Mouse (Mus musculus) neutrophil, adult 5-6 weeks (primary cell): ENCODE measurements around the gene Tmem126b. TPM values are rescaled to one million over a fixed set of nuclear protein-coding genes. Genes with fewer than 3 reads are reported as not detected.

Experiments
- ATAC-seq: fragments of 151-379, 151-347 bp; 2 replicates; pipeline ENCODE4 v1.8.0; 2017; ENCODE audit warnings: mild to moderate bottlenecking, moderate TSS enrichment; ENCODE audit not compliant: insufficient number of reproducible peaks, poor library complexity, low FRiP score, severe bottlenecking; ENCODE audit errors: extremely low read depth
- total RNA-seq: library from RNA; stranded (forward); fragments of 200-1000 nt; gene quantifications from 2 replicates; pipeline ENCODE4 v1.2.3, GENCODE M21; 2017

Tmem126b gene
- total RNA-seq, 1 experiment from 2014 or later: 16.3 TPM

DNA sequence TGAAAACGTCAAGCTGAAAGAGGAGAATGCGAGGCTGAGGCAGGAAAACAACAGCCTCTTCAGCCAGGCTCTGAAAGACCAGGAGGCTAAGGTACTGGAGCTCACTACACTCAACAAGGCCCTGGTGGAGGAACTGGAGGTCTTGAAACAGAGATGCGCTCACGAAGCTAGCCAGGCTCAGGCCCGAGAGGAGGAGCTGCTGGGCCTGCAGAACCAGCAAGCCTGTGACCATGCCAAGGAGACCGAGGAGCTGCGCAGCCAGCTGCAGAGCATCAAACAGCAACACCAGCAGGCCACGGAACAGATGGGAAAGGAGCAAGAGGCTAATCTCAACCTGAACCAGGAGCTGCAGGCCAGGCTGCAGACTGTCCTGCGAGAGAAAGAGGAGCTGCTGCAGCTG lies 48.8 kb downstream of the Tmem126b start:
- ATAC-seq: no peak

DNA sequence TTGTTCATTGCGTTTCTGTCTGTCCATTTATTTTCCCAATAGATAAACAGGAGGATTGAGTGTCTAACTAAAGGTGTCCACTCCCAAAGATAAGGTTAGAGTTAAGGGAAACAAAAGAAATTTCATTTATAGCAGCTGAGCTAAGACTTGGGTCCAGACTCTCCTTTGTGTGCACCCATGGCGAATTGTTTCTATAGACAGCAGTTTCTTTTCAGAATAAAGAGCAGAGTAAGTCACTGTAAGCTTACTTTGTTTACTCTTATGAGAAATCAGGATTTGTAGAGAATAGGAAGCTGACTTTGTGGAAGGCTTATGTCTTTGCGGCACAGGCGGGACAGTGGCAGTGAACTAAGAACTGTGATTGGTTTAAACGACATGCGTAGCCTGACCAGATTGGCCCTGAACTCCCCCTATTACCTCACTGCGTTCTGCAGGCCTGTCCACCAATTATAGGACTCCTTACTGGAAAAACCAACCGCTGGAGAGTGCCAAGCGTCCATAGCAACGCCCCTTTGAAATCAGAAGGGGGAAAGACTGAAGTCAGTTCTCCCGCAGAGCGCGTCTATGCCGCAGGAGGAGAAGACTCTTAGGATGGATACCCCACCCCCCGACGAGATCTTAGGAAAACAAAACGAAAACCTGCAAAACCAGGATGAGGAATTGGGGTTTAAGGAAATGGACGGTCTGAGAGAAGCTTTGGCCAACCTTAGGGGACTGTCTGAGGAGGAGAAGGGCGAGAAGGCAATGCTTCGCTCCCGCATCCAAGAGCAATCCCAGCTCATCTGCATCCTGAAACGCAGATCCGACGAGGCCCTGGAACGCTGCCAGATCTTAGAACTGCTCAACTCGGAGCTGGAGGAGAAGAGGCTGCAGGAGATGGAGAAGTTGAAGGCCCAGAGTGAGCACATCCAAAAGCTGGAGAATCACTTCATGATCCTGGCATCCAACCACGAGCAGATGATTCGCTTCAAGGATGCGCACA lies 49.5 kb downstream of the Tmem126b start, which contains the start of gene Ccdc89:
Gene Ccdc89 (plus strand): TSS at position 558 of the 982 bp plus-strand sequence.
- ATAC-seq: peak; percentile 74

Other genes starting within 250 kb of the Tmem126b start
- 0.25 TPM in 1 of 2 replicates, not detected in the other for gene Ccdc83, start 210.2 kb downstream of the Tmem126b start, total RNA-seq
- gene Sytl2, start 173.7 kb downstream of the Tmem126b start, total RNA-seq: 2.7 and 5.0 TPM in 2 replicates
- not detected in 2 replicates for gene Ccdc89, start 49.4 kb downstream of the Tmem126b start, total RNA-seq
- gene Crebzf, start 33.3 kb downstream of the Tmem126b start, total RNA-seq: 128 and 129 TPM in 2 replicates
- 13.7 and 15.2 TPM in 2 replicates for gene Tmem126a, start 18.8 kb downstream of the Tmem126b start, total RNA-seq
- 1.7 and 2.2 TPM in 2 replicates for gene Dlg2, start 671 bp upstream of the Tmem126b start, total RNA-seq